Mouse (Mus musculus) hindbrain, embryonic 16.5 days (tissue): ENCODE results near the gene Plod2. TPM values are rescaled to one million over a fixed set of nuclear protein-coding genes. Genes with fewer than 3 reads are reported as not detected.

Source experiments
- ATAC-seq: fragments of 200-750 bp; cut with Nextera tagmentation; 2 replicates; pipeline ENCODE4 v1.8.0; 2017; ENCODE audit warnings: moderate TSS enrichment, moderate library complexity
- H3K27ac ChIP-seq: fragments of 300-500 bp; sonication (generic); 2 replicates; pipeline ENCODE4 v1.5.1; 2014; ENCODE audit warnings: low read depth, mild to moderate bottlenecking, control low read depth, low read length, moderate library complexity
- H3K27me3 ChIP-seq: fragments of 300-500 bp; sonication (generic); replicated peaks from 2 replicates; pipeline ENCODE4 v1.6.1; 2014; ENCODE audit warnings: low read length; ENCODE audit not compliant: control insufficient read depth, insufficient read depth
- H3K36me3 ChIP-seq: fragments of 300-500 bp; sonication (generic); 2 replicates; pipeline ENCODE4 v1.6.1; 2014; ENCODE audit warnings: mild to moderate bottlenecking, low read length, moderate library complexity, mixed read lengths; ENCODE audit not compliant: control insufficient read depth, insufficient read depth
- H3K4me1 ChIP-seq: fragments of 300-500 bp; sonication (generic); 2 replicates; pipeline ENCODE4 v1.6.1; 2014; ENCODE audit warnings: low read depth, low read length; ENCODE audit not compliant: control insufficient read depth, insufficient read depth
- H3K4me2 ChIP-seq: fragments of 300-500 bp; sonication (generic); 2 replicates; pipeline ENCODE4 v1.6.1; 2014; ENCODE audit warnings: mild to moderate bottlenecking, low read length, control low read depth, moderate library complexity
- H3K4me3 ChIP-seq: fragments of 300-500 bp; sonication (generic); 2 replicates; pipeline ENCODE4 v1.5.1; 2014; ENCODE audit warnings: mild to moderate bottlenecking, low read length, control low read depth, moderate library complexity
- H3K9ac ChIP-seq: fragments of 300-500 bp; sonication (generic); 2 replicates; pipeline ENCODE4 v1.6.1; 2014; ENCODE audit warnings: low read depth, mild to moderate bottlenecking, control low read depth, low read length, moderate library complexity
- H3K9me3 ChIP-seq: fragments of 300-500 bp; sonication (generic); 2 replicates; pipeline ENCODE4 v1.6.1; 2014; ENCODE audit warnings: mild to moderate bottlenecking, low read length, moderate library complexity; ENCODE audit not compliant: control insufficient read depth
- WGBS: fragments of 180-500 bp; shearing (Covaris S2); extraction: QIAGEN DNeasy Blood & Tissue Kit; methylation state at CpG from one replicate; pipeline ENCODE4 v1.1.7; 2014; 5-methylcytosine and 5-hydroxymethylcytosine counted together
- polyA plus RNA-seq: library from polyadenylated mRNA; unstranded; fragments of >200 nt; fragmentation: Nextera tagmentation; extraction: Ambion mirVana; gene quantifications from 2 replicates; pipeline ENCODE4 v1.2.1, GENCODE M21; 2015

Plod2 gene
- polyA plus RNA-seq, 1 experiment from 2014 or later: 11.8 TPM

DNA sequence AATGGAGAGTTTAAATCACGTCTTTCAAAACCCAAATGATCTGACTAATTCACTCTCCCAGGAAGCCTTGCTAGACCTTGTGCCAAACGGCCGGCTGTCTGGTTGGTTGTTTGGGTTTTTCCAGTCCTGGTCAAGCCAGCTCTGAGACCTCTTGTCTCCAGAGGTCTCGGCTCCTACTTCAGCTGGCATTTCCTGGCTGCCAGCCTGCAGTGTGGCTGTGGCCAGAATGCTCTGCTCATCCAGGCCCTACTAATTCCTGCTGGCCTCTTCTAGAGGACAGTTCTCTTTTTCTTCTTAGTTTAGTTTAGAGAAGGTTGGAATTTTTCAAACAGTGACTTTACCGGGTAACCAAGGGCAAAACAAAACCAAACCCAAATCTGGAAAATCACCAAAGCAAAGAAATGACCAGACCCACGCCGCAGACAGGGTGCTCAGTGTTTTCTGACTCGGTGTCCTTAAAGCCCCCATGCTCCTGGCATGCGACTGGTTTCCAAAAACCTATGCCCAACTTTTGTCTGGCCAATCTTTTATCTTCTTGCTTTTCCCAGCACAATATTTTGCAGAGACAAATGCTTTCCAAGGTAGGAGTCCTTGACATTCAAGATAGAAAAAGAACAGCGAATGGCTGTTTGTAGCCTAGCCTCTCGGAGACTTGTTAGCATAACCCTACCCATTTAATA, 7.9 kb downstream of the Plod2 start:
- peak; percentile 80; the same call in 1 of the 2 replicates for ATAC-seq
- 80% methylated on average over 11 of the region's 11 CpGs for WGBS
- H3K9ac ChIP-seq: no peak overlapping the region

DNA sequence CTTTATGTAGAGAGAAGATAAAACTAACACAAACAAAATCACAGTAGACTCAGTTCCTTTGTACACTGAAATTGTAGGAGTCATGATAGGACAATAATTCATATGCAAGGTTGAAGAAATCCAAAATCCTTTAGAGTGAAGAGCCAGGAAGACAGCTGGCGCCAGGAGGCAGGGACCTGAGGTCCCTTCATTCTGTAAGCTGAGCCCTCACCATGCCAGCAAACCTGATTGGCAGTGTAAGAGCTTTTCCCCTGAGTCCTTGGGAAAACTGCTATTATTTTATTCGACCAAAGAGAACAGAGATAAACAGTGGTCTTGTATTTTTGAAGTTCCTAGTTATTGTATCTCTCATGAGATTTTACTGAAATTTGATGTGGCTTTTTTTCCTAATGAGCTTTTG, 9.0 kb downstream of the Plod2 start:
- no peak overlapping the region for H3K4me3 ChIP-seq
- H3K36me3 ChIP-seq: no peaks in the 10 kb centered on the region
- H3K4me1 ChIP-seq: peaks cover 2% of the 10 kb centered on the region; the same call in 1 of the 2 replicates
- H3K27ac ChIP-seq: no peak overlapping the region
- no peaks in the 10 kb centered on the region for H3K9me3 ChIP-seq
- no peak for ATAC-seq
- H3K4me2 ChIP-seq: no peak overlapping the region
- H3K9ac ChIP-seq: no peak overlapping the region
- H3K27me3 ChIP-seq: no peaks in the 10 kb centered on the region
- 61% methylated on average over 2 of the region's 2 CpGs for WGBS

More for the DNA sequence above, 7.9 kb downstream of the Plod2 start:
- H3K9me3 ChIP-seq: no peaks in the 10 kb centered on the region
- no peak overlapping the region for H3K27ac ChIP-seq
- H3K4me1 ChIP-seq: peaks cover 4% of the 10 kb centered on the region; the same call in 1 of the 2 replicates
- H3K27me3 ChIP-seq: no peaks in the 10 kb centered on the region
- no peak overlapping the region for H3K4me2 ChIP-seq
- no peaks in the 10 kb centered on the region for H3K36me3 ChIP-seq
- H3K4me3 ChIP-seq: no peak overlapping the region

GRCm38 (mm10) chr9:92551666-92552065, 9.6 kb downstream of the Plod2 start:
- no peak overlapping the region for H3K4me2 ChIP-seq
- H3K4me3 ChIP-seq: no peak overlapping the region
- no peaks in the 10 kb centered on the region for H3K9me3 ChIP-seq
- H3K36me3 ChIP-seq: no peaks in the 10 kb centered on the region
- no peaks in the 10 kb centered on the region for H3K27me3 ChIP-seq
- no peak overlapping the region for H3K9ac ChIP-seq
- no peak for ATAC-seq
- peaks cover 2% of the 10 kb centered on the region; the same call in 1 of the 2 replicates for H3K4me1 ChIP-seq
- H3K27ac ChIP-seq: no peak overlapping the region
- 82% methylated on average over 4 of the region's 4 CpGs for WGBS

GRCm38 (mm10) chr9:92552691-92553090, 10.7 kb downstream of the Plod2 start:
- Histone ChIP-seq H3K4me2 (no peak overlapping the region), H3K9me3 (no peaks in the 10 kb centered on the region), H3K27me3 (no peaks in the 10 kb centered on the region), H3K4me3 (no peak overlapping the region), H3K4me1 (peaks cover 2% of the 10 kb centered on the region; the same call in 1 of the 2 replicates), H3K36me3 (no peaks in the 10 kb centered on the region), H3K9ac (no peak overlapping the region), H3K27ac (no peak overlapping the region)
- whole genome bisulfite sequencing: 96% methylated on average over 3 of the region's 3 CpGs
- no peak for ATAC-seq

GRCm38 (mm10) chr9:92555006-92555958, 13.3 kb downstream of the Plod2 start:
- H3K4me2 ChIP-seq: no peak overlapping the region
- no peak overlapping the region for H3K4me3 ChIP-seq
- H3K36me3 ChIP-seq: no peaks in the 10 kb centered on the region
- H3K9ac ChIP-seq: no peak overlapping the region
- no peak overlapping the region for H3K27ac ChIP-seq
- H3K4me1 ChIP-seq: 0 out of 2 replicates have a peak, but pooled peaks cover 2% of the 10 kb centered on the region
- H3K27me3 ChIP-seq: no peaks in the 10 kb centered on the region
- no peaks in the 10 kb centered on the region for H3K9me3 ChIP-seq
- WGBS: 75% methylated on average over 6 of the region's 6 CpGs
- ATAC-seq: no peak

- Histone ChIP-seq H3K4me2 (no peak overlapping the region), H3K9ac (no peak overlapping the region), H3K4me3 (no peak overlapping the region), H3K27ac (no peak overlapping the region), H3K27me3 (no peaks in the 10 kb centered on the region), H3K36me3 (no peaks in the 10 kb centered on the region), H3K9me3 (no peaks in the 10 kb centered on the region), H3K4me1 (peaks cover 5% of the 10 kb centered on the region)
- ATAC-seq: no peak
- 83% methylated on average over 8 of the region's 8 CpGs for WGBS
Measured at GRCm38 (mm10) chr9:92559750-92560149, 17.7 kb downstream of the Plod2 start.

GRCm38 (mm10) chr9:92560840-92561547, 19.0 kb downstream of the Plod2 start:
- H3K27ac ChIP-seq: no peak overlapping the region
- H3K9me3 ChIP-seq: no peaks in the 10 kb centered on the region
- H3K4me3 ChIP-seq: no peak overlapping the region
- peaks cover 5% of the 10 kb centered on the region for H3K4me1 ChIP-seq
- H3K27me3 ChIP-seq: no peaks in the 10 kb centered on the region
- H3K9ac ChIP-seq: no peak overlapping the region
- H3K36me3 ChIP-seq: no peaks in the 10 kb centered on the region
- peak; percentile 58 for ATAC-seq
- no peak overlapping the region for H3K4me2 ChIP-seq
- WGBS: 36% methylated on average over 6 of the region's 6 CpGs

GRCm38 (mm10) chr9:92562416-92562815, 20.4 kb downstream of the Plod2 start:
- no peak for ATAC-seq
- whole genome bisulfite sequencing: 85% methylated on average over 5 of the region's 5 CpGs
- H3K27me3 ChIP-seq: no peaks in the 10 kb centered on the region
- no peak overlapping the region for H3K27ac ChIP-seq
- no peak overlapping the region for H3K4me3 ChIP-seq
- no peaks in the 10 kb centered on the region for H3K9me3 ChIP-seq
- H3K36me3 ChIP-seq: no peaks in the 10 kb centered on the region
- H3K9ac ChIP-seq: no peak overlapping the region
- H3K4me1 ChIP-seq: peaks cover 5% of the 10 kb centered on the region
- no peak overlapping the region for H3K4me2 ChIP-seq
